Mouse (Mus musculus) lung, postnatal 25 days (tissue): ENCODE measurements around the gene Pakap.

Source experiments
- DNase-seq: peaks from one replicate; pipeline ENCODE4 v3.0.0; 2022; ENCODE audit warnings: low spot score

Gene Pakap

DNA sequence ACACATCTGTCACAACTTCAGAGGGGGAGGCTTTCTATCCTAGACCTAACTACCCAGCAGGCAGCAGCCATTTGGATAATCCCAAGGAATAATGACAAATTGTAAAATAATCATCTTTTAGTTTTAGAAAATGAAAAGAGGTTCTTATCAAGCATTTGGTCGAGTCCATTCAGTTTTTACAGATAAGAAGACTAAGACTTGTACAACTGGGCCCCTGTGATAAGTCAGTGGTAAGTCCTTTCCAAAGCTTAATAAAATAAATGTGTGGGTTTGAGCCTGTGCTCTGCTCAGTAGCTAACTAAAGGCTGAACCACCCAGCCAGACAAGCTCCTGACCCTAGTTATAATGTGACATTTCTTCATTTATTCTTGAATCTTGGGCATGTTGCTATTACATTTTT is 231.3 kb downstream of the Pakap start:
- DNase-seq: no peak

DNA sequence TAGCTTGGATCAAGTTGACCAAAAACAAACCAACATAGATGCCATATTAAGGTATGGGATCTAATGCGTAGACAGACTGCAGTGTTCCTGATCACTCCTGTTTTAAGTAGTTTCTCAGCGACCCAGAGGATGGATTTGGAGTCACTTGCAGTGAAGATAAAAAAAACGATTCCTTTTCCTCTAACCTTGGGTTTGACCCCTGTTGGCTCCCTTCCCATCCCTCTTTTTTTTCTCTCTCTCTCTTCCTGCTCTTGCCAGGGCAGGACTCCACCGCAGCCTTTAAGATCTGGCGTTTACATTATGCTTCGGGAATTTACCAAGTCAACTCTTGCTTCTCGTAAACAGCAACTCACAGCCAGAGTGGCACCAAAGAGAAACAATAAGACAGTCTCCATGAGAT is 233.3 kb downstream of the Pakap start:
- no peak for DNase-seq

DNA sequence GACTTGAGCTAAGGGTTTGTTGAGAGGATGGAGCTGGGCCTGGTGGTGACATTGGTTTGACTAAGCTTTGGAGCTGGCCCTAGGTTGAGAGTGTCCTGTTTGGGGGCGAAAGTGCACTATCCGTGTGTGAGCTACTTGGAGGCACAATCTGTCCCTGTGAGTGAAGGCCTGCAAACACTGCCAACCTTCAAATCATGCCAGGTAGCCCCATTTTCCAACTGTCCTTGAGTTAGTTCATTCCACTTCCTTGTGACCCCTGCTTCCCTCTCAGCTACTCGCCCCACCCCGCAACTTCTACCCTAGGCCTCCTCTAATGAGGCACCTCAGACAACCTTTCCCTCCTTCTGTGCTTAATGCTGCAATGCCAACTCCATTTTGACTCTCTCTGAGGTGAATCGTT is 234.0 kb downstream of the Pakap start:
- DNase-seq: no peak

DNA sequence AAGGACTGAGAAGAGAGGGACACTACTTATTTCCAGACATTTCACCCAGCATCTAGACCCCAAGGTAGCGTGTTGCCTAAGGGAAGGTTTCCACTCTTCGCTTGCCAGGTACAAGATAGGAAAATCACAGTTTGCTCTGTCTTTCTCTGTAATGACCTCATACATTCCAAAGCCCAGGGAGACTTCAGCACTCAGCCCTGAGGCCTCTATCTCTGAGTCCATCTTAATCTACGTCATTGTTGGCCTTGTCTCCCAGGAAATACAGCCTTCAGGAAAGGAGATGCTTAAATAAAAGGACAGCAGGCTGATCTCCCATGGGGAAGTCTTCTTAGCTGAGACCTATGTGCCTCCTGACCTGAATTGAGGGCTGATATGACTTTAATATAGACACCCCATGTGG is 234.4 kb downstream of the Pakap start:
- DNase-seq: no peak

DNA sequence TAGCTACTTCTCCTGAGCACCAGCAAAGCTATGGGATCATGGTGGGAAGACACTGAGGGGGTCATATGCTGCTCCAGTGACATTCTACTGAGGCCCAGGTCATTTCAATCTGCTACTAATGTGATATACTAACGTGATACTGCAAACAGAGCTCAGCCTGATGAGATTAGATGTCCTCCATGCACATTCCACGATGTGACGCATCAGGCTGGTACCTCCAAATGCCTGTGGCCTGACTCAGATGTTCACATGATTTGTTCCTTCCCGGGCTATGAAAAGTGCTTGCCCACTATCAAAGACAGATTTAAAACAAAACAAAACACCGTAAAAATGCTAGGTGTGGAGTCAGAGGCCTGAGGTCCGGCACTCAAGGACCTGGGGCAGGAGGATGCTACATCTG is 236.9 kb downstream of the Pakap start:
- DNase-seq: no peak

DNA sequence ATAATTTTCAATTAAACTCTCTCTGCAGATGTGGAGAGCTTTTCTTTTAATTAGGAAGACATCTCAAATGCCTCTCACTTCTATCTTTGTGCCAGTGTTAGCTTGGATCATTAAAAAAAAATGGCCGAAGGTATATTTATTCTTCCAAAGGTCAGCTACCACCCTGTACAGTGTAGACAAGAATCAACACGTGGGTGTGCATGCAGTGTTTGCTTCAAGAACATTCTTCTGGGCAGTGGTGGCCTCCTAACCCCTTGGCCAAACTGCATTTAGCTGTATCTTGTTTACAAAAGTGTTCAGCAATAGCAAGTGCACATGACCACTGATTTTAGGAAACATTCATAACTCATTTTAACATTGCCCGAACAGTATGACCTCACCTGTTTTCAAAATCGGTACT is 241.5 kb downstream of the Pakap start:
- no peak for DNase-seq

DNA sequence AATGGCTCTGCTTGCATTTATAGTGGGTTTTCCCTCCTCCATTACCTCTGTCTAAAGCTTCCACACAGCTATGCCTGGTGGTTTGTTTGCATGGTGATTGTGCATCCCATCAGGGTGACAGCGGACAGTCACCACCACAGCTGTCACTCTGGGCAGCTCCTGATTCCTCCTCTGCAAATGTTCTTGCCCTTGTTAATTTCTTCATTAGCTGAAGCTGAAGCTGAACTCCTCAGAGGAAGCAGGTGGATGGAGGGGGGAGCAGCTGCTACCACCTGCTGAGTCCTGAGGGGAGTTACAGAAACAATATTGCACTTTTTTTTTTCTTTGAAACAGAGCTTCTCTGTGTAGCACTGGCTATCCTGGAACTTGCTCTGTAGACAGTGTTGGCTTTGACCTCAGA is 244.1 kb downstream of the Pakap start:
- no peak for DNase-seq

DNA sequence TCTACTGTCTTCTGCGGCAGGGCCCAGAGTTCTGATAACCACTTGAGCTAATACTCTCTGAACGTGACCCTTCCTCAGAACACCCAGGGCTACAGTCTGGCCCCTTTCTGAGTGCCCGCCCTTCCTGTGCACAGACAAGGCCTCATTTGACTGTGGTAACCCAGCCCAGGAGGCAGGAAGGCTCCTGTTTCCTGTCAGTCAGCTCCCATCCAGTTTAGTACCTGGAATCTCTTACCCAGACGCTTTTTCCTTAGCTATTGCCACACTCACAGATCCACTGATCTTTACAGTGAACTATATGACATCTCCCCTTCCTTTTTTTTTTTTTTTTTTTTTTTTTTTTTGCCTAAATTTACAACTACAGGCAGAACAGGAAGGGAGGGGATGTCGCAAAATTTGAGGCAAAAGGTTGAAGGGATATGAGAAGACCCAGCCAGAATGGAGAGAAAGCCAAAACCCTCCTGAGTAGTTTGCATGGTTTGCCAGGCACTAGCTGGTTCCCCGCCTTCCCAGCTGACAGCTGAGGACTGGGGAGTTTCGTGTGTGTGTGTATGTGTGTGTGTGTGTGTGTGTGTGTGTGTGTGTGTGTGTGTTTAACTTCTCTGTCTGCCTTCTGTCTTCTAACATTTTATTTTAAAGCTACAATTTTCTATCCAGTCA is 245.1 kb downstream of the Pakap start:
- DNase-seq: peak; percentile 70

DNA sequence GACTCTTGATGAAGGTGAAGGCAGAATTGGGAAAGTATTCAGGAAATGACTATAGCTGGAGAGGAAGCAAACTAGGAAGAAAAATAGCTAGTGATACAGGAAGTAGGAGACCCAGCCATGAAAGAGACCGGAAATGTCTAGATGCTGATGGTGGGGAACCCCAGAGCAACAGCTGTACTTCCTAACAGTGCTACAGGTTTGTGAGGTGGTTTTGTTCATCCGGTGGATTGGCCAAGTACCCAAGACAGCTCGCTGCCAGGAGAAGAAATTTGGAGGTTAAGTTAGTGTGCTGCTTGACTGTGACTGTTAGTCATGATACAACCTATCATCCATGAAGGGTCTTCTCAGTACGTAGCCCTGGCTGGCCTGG is 245.6 kb downstream of the Pakap start:
- DNase-seq: peak; percentile 59

DNA sequence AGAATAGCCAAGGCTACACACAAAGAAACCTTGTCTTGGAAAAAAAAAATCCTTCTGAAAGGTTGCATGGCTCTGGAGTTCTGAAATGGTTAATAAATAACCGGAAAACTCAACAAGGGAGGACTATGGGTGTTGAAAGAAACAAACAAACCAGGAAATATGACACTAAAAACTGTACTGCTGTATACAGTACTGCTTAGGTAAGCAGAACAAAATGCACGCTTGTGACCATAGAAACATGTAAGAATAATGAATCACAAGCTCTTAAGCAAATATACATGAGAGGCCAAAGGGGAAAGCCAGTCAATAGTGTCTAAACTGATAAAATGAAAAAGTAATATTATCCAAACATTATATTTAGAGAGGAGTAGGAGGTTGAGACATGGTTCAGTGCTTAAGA is 247.4 kb downstream of the Pakap start:
- no peak for DNase-seq

DNA sequence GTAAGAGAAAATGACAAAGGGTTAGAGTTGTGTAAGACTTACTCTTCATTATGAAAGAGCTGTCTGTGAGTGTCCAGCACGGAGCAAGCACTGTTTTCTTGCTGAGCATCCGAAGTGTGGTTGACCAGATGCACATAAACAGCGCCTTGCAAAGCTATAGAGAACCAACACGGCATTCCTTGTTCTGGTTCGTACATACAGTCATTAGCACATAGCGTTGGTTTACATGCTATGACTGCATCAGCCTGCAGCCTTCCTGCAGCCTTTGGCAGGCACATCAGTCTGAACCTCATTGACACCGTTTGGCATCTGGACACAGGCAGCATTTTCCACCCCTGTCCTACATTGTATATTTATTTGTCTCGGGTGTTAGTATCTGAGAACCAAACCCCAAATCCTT is 248.2 kb downstream of the Pakap start:
- no peak for DNase-seq

DNA sequence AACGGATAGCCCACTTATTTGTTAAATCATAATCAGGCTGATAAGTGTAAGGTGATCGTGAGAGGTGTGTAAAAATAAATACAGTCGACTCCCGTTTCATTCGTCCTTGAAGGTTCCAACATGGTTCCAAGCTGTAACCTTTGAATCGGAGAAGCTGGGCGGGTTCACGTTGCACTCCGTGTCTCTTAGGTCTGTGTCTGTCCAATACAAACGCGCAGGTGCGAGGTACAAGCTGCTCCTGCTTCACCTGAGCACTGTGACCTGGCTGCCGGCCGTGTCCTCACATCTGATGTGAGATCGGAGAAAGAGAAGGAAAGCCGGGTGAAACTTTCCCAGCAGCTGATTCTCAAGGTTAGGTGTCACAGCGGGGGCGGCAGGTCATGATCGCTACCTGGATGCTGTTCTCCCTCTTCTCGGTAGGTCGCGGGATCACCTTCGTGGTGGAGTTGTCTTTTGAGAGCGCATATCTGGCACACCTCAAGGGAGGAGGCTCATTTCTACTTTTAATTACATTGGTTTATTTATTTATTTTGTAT is 252.9 kb downstream of the Pakap start:
- no peak for DNase-seq

DNA sequence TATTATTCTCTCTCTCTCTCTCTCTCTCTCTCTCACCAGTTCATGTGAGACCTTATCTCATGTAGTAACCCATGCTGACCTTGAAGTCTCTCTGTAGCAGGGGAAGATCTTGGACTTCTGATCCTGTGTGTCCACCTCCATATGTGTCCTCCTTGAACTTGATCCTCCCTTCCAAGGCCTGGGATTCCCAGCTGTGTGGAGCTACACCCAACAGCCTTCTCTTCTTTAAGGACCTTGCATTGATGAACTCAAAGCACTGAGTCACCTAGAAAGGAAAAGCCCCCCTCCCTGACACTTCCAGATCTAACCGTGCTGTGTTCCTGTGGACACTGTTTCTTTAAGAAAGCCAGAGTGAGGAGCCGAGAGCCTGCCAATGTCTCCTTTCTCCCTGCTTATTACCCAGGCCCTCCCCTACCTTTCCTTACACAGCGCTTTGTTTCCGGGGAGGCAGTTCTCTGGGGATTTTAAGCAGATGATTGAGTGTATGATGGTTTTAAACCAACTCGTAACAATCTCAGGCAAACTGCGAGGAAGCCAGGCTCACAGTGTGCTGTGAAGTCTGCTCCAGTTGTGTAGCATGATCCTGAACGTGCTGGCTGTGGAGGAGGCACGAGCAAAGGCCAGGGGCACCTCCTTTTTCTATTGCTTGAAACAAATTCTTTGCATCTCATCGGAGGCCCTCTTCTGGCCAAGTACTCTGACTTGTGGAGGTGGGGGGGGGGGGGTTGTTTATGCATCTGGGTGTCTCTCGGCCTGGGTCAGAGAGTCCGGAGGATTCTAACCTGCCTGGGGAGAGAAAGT is 253.8 kb downstream of the Pakap start:
- DNase-seq: no peak

DNA sequence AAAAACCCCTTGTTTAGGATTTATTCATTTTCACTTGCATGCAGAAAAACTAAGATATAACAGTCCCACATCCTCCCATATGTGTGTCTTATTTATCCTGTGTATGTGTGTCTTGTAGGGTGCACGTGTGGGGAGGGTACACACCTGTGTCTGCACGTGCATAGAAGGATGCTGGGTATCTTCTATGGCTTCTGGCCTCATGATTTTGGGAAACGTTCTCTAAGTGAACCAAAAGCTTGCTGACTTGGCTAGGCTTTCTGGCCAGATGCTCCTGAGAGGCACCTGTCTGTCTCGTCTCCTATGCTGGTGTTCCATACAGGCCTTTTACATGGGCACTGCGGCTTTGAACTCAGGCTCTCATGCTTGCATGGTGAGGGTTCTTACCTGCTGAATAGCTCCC is 254.7 kb downstream of the Pakap start:
- DNase-seq: no peak

DNA sequence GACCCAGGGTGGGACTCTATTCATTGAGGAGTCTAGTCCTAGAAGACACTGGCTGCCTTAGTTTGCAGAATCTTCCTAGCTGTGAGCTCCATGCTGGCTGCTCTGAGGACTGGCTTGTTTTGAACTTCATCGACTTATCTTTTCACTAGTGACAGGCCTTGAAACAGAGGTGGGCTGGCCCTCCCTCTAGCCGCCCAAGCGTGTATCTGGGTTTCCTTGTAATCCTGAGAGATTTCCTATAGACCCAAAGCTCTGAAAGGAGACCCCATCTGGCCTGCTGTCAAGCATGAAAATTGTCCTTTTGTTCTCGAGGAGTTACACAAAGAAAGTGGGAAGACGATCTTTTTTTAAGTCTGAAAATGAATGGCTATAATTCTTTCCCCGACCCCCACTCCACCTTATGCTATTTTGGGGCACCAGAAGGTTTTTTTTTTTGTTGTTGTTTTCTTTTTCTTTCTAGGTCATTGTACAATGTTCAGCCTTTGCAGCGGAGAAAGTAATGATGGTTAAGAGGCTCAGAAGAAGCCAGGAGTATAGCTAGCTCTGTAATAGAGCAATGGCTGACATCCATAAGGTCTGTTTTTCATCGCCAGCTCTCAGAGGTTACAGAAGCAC is 256.8 kb downstream of the Pakap start:
- DNase-seq: no peak

DNA sequence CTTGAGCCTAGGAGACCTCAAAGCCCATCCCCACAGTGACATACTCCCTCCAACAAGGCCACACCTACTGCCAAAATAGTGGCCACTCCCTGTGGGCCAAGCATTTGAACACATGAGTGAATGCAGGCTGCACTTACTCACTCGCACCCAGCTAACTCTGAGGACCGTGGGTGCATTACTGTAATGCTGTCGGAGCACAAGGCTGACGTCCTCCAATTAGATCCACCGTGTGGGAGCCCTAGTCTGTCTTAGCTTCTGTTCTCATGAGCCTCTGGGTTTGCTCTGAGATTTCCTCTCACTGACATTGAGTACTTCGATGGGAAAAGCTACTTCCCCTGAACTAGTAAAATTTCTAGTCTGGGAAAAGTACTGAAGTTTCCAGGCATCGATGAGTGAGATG is 258.3 kb downstream of the Pakap start:
- no peak for DNase-seq

DNA sequence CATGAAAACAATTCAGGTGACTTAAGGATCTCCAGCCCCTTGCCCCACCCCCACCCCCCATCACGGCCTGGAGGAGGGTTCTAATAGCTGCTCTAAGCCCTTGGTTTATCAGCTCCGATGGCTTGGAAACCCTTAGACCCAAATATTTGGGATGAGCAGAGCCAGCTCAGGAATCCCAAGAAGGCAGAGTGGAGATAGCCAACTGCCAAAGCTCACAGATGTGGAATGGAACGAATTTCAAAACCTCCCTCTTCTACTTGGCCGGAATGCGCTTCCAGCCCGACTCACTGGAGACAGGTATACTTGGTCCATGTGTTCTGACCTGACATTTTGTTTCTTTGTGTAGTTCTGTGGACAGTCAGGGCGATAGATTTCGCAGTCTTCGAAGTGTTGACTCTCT is 261.2 kb downstream of the Pakap start:
- DNase-seq: peak; percentile 56

DNA sequence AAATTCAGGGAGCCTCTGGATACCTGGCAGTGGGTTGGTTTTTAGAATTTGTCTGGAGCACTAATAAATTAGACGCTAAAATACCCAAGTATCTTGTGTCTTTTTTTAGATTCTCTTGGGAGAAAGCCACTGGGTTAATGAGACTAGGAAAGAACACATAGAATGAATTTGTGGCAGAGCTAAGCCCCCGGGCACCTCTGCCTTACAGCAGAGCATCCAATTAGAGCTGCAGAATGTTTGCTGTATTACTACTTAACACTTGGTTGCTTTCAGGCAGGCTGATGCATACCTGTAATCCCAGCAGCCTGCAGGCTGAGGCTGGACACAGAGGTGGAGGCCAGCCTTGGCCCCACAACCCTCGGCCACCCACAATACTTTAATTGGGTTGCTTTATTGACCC is 261.8 kb downstream of the Pakap start:
- no peak for DNase-seq

DNA sequence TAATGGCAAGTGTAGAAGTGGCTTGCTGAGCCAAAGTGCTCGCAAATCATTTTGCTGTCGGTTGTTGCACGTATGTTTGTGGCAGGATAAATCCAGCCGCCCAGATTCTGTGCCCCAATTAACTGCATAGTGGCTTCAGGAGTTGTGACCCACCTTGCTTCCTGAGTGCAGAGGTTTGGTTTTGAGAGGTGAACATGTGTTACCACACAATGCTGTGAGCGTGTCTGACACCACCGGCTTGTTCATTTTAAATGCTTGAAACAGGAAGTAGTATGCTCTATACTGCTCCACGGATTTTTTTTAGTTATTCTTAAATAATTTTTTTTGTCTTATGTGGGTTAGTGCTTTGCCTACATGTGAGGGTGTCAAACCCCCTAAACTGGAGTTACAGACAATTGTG is 264.3 kb downstream of the Pakap start:
- no peak for DNase-seq

DNA sequence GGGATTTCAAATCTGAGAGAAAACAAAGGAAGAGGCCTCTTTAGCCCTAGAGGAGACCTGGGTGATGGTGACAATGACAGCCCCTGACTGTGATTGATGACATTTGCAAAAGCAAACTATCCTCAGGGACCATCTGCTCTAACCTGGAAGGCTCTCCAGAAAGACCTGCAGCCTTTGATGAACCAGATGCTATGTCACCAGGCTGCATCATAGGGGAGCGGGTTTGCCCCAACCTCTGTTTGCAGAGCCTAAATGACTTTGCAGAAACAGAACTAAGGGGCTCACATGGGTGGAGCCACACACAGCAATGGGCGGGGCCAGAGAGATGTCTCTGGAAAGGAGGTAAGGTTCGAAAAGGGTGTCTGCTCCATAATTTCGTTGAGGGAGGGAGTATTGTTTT is 265.1 kb downstream of the Pakap start:
- no peak for DNase-seq

DNA sequence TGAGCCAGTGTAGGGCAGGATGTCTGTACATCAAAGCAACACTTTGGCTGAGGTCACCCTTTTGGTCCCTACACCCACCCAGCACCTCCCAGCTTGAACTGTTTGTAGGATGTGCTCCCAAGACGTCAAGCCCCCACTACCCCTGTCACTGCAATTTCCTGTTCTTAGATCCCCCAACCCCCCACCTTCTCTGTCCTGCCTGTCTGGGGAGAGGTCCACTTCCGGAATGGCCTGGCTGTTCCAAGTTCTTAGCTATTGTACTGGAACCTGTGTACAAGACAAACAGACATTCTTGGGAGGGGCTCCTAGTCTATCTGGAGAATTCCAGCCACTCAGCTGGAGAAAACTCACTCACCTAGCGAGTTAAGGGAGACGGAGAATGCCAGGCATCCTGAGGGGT is 266.2 kb downstream of the Pakap start:
- peak; percentile 84 for DNase-seq

DNA sequence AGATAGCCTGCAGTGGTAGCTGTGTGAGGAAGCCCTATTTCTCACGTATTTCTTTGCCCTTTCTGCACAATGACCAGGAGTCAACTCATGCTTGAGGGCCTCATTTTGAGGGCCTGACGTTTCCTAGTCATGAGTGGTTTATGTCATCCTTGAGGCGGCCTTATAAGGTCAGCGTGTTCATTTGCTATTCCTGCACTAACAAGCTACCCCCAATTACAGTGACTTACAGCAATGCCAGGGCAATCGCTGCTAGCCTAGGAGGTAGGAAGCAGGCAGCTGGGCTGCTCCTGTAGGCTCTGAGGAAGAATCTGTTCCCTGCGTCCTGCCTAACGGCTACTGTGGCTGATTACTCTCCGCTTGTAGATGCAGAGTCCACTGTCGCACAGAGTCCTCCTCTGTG is 269.1 kb downstream of the Pakap start:
- no peak for DNase-seq

DNA sequence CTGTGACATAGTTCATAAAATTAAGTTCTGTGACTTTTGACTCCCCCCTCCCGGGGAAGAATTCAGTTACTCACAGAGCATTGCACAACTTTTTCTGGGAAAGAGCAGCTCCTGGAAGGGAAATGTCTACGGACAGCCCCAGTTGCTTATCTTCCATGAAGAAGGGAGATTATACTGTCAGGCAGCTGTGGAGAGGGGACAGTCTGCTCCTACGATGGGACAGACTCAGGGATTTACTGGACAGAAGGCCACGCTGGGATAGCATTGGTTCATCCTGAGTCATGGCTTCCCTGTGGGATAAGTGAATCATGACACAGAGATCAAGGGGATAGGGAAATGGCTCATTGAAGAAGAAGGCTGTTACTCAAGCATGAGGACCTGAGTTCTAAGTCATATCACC is 271.4 kb downstream of the Pakap start:
- no peak for DNase-seq
